Mouse (Mus musculus): ENCODE data around the gene Otop2. TPM values are rescaled to one million over a fixed set of nuclear protein-coding genes. Genes with fewer than 3 reads are reported as not detected.

The Otop2 gene
- polyA plus RNA-seq, 1 experiment from 2014 or later = 0.09 TPM

DNA sequence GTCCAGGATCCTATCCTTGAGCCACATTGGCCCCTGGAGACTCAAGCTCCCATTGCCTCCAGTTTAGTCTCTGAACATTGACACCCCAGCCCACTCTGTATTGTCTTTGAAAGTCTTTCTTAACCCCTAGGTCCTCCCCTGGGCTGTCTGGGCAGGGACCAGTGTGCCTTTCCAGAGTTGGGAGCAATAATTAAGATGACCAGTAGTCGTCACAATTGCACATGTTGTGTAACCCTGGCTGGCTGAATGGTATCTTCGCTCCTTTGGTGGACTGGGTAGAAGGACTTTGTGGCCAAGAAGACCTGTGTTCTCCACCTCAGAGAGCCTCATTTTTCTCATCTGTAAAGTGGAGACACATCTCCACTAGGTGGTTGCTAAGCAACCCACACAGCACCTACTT is 7.3 kb downstream of the Otop2 start:
- Histone ChIP-seq H3K4me3 (replicated peaks) (no peak overlapping the region), H3K9me3 (replicated peaks) (no peaks in the 10 kb centered on the region), H3K4me1 (peaks cover 12% of the 10 kb centered on the region; the same call in 1 of the 2 replicates), H3K27ac (no peak overlapping the region), H3K4me2 (no peak overlapping the region), H3K9ac (no peak overlapping the region), H3K27me3 (peaks cover 77% of the 10 kb centered on the region), H3K36me3 (no peaks in the 10 kb centered on the region)
- WGBS = 44% methylated on average over 2 of the region's 2 CpGs
- no peak for ATAC-seq (replicated peaks; ENCODE audit: low FRiP score)

DNA sequence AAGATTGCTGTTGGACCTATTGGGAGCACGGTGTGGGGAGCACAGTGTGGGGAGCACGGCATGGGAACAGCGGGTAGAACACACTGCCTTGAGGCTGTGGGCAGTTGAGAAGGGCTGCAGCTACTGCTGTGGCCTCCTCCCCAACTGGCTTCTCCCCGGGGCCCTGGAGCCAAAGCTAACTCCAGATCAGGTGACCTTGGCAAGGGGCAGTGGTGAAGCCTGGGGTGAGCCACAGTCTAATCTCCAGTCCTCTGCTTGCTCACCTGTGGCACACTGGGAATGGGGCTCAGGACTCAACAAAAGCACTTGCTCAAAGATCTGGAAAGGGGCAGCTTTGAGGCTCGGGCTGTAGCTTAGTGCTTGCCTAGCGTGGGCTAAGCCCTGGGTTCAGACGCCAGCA is 10.2 kb downstream of the Otop2 start:
- Histone ChIP-seq H3K27me3 (peaks cover 99% of the 10 kb centered on the region), H3K9ac (no peak overlapping the region), H3K27ac (no peak overlapping the region), H3K4me2 (no peak overlapping the region), H3K4me1 (peaks cover 27% of the 10 kb centered on the region), H3K36me3 (no peaks in the 10 kb centered on the region), H3K4me3 (replicated peaks) (no peak overlapping the region), H3K9me3 (replicated peaks) (no peaks in the 10 kb centered on the region)
- no peak for ATAC-seq (replicated peaks; ENCODE audit: low FRiP score)
- 66% methylated on average over 7 of the region's 7 CpGs for WGBS

DNA sequence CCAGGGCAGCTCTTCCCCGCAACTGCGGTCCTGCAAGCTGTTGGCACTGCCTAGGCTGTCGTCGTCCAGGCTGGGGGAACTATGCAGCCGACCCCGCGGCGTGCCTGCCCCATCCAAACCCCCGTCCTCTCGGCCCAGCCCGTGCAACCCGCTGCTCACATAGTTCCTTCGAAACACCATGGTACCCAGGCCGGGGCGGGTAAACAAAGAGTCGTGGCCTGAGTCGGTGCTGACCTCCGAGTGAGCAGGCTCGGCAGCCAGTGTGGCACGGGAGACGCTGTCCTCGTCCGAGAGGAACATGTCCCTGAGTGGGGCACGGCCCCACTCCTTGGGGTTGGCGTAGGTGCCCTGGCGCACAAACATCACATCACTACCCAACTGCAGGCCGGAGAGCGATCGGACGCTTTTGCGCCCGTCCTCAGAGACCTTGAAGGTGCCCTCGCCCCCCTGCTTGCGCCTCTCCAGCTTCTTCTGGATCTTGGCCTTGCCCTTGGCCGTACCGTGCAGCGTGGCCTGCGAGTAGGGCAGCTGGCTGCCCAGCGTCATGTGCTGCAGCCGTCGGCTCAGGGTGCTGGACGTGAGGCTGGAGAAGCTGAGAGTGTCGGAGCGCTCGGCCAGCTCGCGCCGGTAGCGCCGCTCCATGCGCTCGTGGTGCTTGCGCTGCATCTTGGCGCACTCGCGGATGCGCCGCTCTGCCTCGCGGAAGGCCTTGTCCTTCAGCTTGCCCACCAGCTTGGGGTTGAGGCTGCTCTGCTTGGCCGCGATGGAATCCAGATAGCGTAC is 11.5 kb downstream of the Otop2 start:
- WGBS = 5% methylated on average over 63 of the region's 63 CpGs
- no peak for ATAC-seq (replicated peaks; ENCODE audit: low FRiP score)
- H3K9me3 ChIP-seq (replicated peaks) = no peaks in the 10 kb centered on the region
- no peaks in the 10 kb centered on the region for H3K36me3 ChIP-seq
- H3K4me1 ChIP-seq = peaks cover 31% of the 10 kb centered on the region
- no peak overlapping the region for H3K9ac ChIP-seq
- no peak overlapping the region for H3K27ac ChIP-seq
- peaks cover 99% of the 10 kb centered on the region for H3K27me3 ChIP-seq
- 0 out of 2 replicates have a peak overlapping the region, but pooled peaks have one; percentile 7 for H3K4me3 ChIP-seq (replicated peaks)
- H3K4me2 ChIP-seq = peak overlapping the region; percentile 22; the same call in 1 of the 2 replicates

DNA sequence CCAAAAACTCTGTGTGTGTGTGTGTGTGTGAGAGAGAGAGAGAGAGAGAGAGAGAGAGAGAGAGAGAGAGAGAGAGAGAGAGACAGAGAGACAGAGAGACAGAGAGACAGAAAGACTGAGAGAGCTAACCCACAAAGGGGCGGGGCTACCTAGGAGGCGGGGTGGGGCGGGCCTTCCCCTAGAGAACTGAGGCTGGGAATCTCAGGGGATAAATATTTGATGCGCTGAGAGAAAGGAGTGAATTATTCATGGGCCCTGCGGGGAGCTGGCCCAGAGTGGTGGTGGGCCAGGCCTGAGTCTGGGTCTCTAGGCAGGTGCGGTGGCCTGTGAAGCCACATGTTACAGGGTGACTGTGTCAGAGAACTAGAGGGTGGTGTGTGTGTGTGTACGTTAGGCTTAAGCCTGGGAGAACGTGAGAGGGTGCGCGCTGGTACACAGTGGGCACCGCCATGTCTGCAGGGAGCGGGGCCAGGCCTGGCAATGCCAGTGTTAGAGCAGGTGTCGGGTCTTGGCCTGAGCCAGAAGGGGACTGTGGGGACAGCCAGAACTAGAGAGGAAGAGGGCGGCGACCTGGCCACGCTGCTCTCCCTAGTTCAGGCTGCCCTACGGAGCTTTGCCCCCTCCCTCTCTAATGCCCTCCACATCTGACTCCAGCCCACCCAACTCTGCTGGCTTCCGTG is 12.9 kb downstream of the Otop2 start:
- Histone ChIP-seq H3K9me3 (replicated peaks) (no peaks in the 10 kb centered on the region), H3K27ac (no peak overlapping the region), H3K4me3 (replicated peaks) (no peak overlapping the region), H3K36me3 (no peaks in the 10 kb centered on the region), H3K4me1 (peaks cover 31% of the 10 kb centered on the region), H3K4me2 (no peak overlapping the region), H3K27me3 (peaks cover 100% of the 10 kb centered on the region), H3K9ac (no peak overlapping the region)
- no peak for ATAC-seq (replicated peaks; ENCODE audit: low FRiP score)
- WGBS = 13% methylated on average over 18 of the region's 18 CpGs

DNA sequence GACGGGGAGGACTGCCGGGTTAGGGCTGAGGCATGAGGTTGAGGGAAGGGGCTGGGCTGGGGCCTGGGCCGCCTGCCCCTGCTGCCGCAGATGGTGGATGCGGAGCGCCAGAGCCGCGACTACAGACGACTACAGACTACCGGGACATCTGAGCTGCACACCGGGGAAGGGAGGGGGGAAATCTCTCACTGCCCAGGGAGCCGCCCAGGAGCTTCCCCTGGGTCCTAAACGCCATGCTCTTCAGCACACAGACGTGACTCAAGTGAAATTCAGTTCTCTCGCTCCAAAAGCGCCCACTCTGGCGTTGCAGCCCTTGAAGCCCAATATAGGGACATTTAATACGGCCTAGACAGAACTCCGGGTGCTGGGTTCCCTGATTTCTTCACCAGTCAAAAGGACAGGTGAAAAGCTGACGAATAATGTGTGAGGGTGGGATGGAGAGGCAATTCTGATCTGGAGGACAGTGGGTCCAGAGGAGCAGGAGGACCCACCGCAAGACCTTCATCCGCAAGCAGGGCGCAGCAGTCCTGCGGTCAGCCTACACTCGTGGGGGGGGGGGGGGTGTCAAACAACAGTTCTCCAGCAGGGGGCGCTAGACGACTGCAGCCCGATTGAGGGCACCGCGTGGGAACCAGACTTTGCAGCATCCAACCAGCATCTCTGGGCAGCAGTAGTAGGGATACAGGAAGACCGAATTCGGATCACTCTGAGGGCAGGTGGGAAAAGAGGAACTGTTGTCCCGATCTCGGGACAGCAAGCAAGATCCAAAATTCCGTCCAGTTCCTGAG is 15.1 kb downstream of the Otop2 start, which contains the start of gene Ush1g:
Gene Ush1g (minus strand): TSS at position 136 of the 788 bp plus-strand sequence.
- no peak; the same call in 1 of the 2 replicates for ATAC-seq (replicated peaks; ENCODE audit: low FRiP score)
- no peaks in the 10 kb centered on the region for H3K36me3 ChIP-seq

DNA sequence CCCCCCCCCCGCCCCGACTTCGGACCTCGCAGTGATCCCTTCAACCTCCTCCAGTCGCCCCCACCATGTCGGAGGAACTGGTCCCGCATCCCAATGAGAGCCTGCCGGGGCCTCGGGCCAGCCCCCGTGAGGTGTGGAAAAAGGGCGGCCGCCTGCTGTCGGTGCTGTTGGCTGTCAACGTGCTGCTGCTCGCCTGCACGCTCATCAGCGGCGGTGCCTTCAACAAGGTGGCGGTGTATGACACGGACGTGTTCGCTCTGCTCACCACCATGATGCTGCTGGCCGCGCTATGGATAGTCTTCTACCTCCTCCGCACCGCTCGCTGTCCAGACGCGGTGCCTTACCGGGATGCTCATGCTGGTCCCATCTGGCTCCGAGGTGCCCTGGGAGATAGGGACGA is 16.4 kb downstream of the Otop2 start:
- 9% methylated on average over 32 of the region's 32 CpGs for WGBS

More for the DNA sequence above, 15.1 kb downstream of the Otop2 start, which contains the start of gene Ush1g:
- Histone ChIP-seq H3K4me1 (peaks cover 31% of the 10 kb centered on the region), H3K27me3 (peaks cover 91% of the 10 kb centered on the region), H3K27ac (no peak within 1 kb of the TSS), H3K9ac (no peak within 1 kb of the TSS), H3K4me2 (peak within 1 kb of the TSS; percentile 40), H3K9me3 (replicated peaks) (no peaks in the 10 kb centered on the region), H3K4me3 (replicated peaks) (peak within 1 kb of the TSS; percentile 24)
- 4% methylated on average over 35 of the region's 35 CpGs for WGBS

DNA sequence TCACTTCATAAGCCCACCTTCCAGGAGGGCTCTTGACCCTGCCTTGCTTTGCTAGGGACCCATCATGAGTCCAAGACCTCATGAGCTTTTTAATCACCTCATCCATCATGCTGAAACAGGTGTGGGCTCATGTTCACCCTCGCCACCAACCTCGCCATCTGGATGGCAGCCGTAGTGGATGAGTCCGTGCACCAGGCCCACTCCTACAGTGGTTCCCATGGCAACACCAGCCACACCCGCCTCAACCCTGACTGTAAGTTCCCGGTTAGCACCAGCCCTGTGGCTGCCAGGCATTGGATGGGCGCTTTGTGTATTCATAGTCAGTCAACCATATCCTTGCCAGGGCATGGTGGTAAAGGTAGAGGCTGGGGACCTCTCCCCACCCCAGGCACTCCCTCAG is 19.8 kb downstream of the Otop2 start:
- Histone ChIP-seq H3K4me3 (replicated peaks) (no peak overlapping the region), H3K9ac (no peak overlapping the region), H3K4me2 (no peak overlapping the region), H3K4me1 (peaks cover 8% of the 10 kb centered on the region), H3K27ac (no peak overlapping the region), H3K36me3 (no peaks in the 10 kb centered on the region), H3K27me3 (peaks cover 82% of the 10 kb centered on the region), H3K9me3 (replicated peaks) (no peaks in the 10 kb centered on the region)
- 60% methylated on average over 7 of the region's 7 CpGs for WGBS
- ATAC-seq (replicated peaks; ENCODE audit: low FRiP score) = no peak

More for the DNA sequence above, 16.4 kb downstream of the Otop2 start:
- Histone ChIP-seq H3K9me3 (replicated peaks) (no peaks in the 10 kb centered on the region), H3K27ac (no peak overlapping the region), H3K4me3 (replicated peaks) (0 out of 2 replicates have a peak overlapping the region, but pooled peaks have one; percentile 0), H3K4me1 (peaks cover 24% of the 10 kb centered on the region), H3K27me3 (peaks cover 85% of the 10 kb centered on the region), H3K9ac (no peak overlapping the region), H3K4me2 (no peak overlapping the region), H3K36me3 (no peaks in the 10 kb centered on the region)
- no peak for ATAC-seq (replicated peaks; ENCODE audit: low FRiP score)

DNA sequence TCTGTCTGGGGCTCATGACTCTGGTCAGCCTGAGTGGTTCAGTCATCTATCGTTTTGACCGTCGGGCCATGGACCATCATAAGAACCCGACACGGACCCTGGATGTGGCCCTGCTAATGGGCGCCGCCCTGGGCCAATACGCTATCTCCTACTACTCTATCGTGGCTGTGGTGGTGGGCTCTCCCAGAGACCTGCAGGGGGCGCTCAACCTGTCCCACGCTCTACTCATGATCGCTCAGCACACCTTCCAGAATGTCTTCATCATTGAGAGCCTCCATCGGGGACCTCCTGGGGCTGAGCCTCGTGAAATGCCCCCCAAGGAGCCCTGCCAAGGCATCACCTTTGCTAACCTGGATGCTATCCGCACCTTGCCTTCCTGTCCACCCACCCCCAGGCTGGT is 22.4 kb downstream of the Otop2 start:
- Histone ChIP-seq H3K27me3 (peaks cover 82% of the 10 kb centered on the region), H3K27ac (no peak overlapping the region)

DNA sequence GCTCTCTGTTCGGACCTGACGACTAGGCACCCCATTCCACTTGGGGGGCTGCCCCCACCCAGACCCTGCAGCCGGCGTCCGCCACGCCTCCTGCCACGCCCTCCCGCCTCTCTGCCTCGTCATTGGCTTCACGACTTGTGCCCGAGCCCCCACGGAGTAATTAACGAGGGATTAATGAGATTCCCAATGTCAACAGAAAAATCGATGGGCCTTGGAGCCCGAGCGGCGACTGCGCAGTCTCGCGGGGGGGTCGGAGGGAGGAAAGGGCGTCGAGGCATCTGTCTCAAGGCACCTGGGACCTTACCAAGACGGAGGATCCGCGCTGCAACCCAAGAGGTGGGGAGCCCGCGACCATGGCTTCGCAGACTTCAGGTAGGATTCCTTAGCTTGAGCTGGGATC is 27.6 kb downstream of the Otop2 start, which contains the start of gene Otop3:
Gene Otop3 (plus strand): TSS at position 201 of the 400 bp plus-strand sequence.
- H3K27me3 ChIP-seq = peaks cover 81% of the 10 kb centered on the region
- H3K27ac ChIP-seq = no peak within 1 kb of the TSS
- H3K36me3 ChIP-seq = no peaks in the 10 kb centered on the region
- H3K9me3 ChIP-seq (replicated peaks) = no peaks in the 10 kb centered on the region
- ATAC-seq (replicated peaks; ENCODE audit: low FRiP score) = no peak
- no peak within 1 kb of the TSS for H3K9ac ChIP-seq
- peaks cover 5% of the 10 kb centered on the region for H3K4me1 ChIP-seq
- H3K4me3 ChIP-seq (replicated peaks) = peak within 1 kb of the TSS; percentile 12; the same call in 1 of the 2 replicates
- H3K4me2 ChIP-seq = peak within 1 kb of the TSS; percentile 43
- 7% methylated on average over 29 of the region's 29 CpGs for WGBS

More for the DNA sequence above, 22.4 kb downstream of the Otop2 start:
- no peak overlapping the region for H3K9ac ChIP-seq
- H3K9me3 ChIP-seq (replicated peaks) = no peaks in the 10 kb centered on the region
- no peak overlapping the region for H3K4me3 ChIP-seq (replicated peaks)
- H3K4me1 ChIP-seq = peaks cover under 1% of the 10 kb centered on the region
- H3K36me3 ChIP-seq = no peaks in the 10 kb centered on the region
- no peak overlapping the region for H3K4me2 ChIP-seq
- no peak for ATAC-seq (replicated peaks; ENCODE audit: low FRiP score)
- WGBS = 76% methylated on average over 15 of the region's 15 CpGs

DNA sequence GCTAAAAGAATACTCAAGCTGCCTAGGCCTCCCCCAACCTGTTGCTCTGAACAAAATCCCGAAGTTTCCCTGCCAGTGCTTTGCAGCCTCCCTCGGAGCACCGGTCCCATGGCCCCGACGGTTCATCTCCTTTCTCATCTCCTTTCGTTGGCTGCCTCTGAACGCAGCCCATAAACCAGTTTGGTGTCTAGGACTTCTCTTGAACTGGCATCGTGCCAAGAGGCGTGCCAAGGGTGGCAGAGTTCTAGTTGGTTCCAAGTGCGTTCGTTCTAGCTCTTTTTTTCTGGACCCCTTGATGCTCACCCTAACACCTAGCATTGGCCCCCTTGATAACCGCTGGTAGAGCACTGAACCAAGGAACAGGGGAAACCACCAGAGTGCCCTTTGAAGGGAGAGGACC is 28.3 kb downstream of the Otop2 start:
- ATAC-seq (replicated peaks; ENCODE audit: low FRiP score) = no peak
- peaks cover 5% of the 10 kb centered on the region for H3K4me1 ChIP-seq
- no peak overlapping the region for H3K27ac ChIP-seq
- H3K4me3 ChIP-seq (replicated peaks) = no peak overlapping the region
- no peaks in the 10 kb centered on the region for H3K36me3 ChIP-seq
- H3K9me3 ChIP-seq (replicated peaks) = no peaks in the 10 kb centered on the region
- no peak overlapping the region for H3K4me2 ChIP-seq
- H3K9ac ChIP-seq = no peak overlapping the region
- peaks cover 82% of the 10 kb centered on the region for H3K27me3 ChIP-seq
- WGBS = 60% methylated on average over 12 of the region's 12 CpGs

DNA sequence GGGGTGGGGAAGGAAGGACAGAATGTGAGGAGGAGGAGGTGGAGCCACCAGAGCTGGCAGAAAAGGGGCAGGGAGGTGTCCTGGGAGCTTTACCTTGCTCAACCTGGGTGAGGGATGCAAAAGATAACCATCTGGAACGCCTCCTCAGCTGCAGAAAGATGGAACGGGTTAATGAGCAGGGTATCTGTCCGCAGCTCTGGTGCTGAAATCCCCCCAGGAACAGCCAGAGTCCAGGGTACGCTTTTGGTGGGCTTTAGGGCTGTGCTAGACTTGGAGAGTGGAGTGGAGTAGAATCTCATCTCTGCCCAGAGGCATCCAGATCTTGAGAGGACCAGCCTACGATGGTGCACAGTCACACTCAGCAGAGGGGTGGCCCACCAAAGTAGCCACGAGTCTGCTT is 29.2 kb downstream of the Otop2 start:
- ATAC-seq (replicated peaks; ENCODE audit: low FRiP score) = no peak
- H3K9me3 ChIP-seq (replicated peaks) = no peaks in the 10 kb centered on the region

More for the DNA sequence above, 29.2 kb downstream of the Otop2 start:
- WGBS = 15% methylated on average over 6 of the region's 6 CpGs
- peaks cover 80% of the 10 kb centered on the region for H3K27me3 ChIP-seq
- H3K9ac ChIP-seq = no peak overlapping the region
- H3K27ac ChIP-seq = no peak overlapping the region
- no peak overlapping the region for H3K4me2 ChIP-seq
- H3K36me3 ChIP-seq = no peaks in the 10 kb centered on the region
- H3K4me3 ChIP-seq (replicated peaks) = no peak overlapping the region
- H3K4me1 ChIP-seq = peaks cover 5% of the 10 kb centered on the region

Data from kidney, embryonic 15.5 days (tissue).